Mouse (Mus musculus): ENCODE results near the gene Foxn3. TPM values are rescaled to one million over a fixed set of nuclear protein-coding genes. Genes with fewer than 3 reads are reported as not detected.

Foxn3 gene
- total RNA-seq, 2 experiments from 2014 or later = 95.0 to 97.1 TPM

- no peak for DNase-seq (ENCODE audit: low spot score in 2 of 2)
Measured at GRCm38 (mm10) chr12:99527452-99527851, 35.9 kb downstream of the Foxn3 start.

GRCm38 (mm10) chr12:99526571-99527140, 36.7 kb downstream of the Foxn3 start:
- no peak for DNase-seq (ENCODE audit: low spot score in 2 of 2)

GRCm38 (mm10) chr12:99522882-99523281, 40.5 kb downstream of the Foxn3 start:
- no peak for DNase-seq (ENCODE audit: low spot score in 2 of 2)

- DNase-seq (ENCODE audit: low spot score in 2 of 2) = no peak
Measured at GRCm38 (mm10) chr12:99519862-99520261, 43.5 kb downstream of the Foxn3 start.

- DNase-seq (ENCODE audit: low spot score in 2 of 2) = no peak
Measured at GRCm38 (mm10) chr12:99519191-99519614, 44.2 kb downstream of the Foxn3 start.

- no peak for DNase-seq (ENCODE audit: low spot score in 2 of 2)
Measured at GRCm38 (mm10) chr12:99518640-99519039, 44.7 kb downstream of the Foxn3 start.

DNA sequence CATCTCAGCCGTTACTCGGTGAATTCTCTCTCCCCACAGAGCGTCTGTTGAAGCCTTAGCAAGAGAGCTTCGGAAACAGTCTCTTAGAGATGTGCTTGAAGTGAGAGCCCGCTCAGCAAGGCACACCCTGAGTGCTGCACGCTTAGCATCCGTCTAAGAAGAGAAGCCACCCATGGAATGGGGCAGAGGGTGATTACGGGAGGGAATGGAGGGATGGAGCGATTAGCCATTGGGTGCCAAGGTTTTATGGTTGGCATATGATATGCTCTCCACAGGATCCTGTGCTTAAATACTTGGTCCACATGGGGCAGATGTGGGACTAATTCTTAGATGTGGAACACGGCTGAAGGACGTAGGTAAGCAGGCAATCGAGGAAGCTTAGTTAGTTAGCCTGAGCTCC, 45.3 kb downstream of the Foxn3 start:
- DNase-seq (ENCODE audit: low spot score in 2 of 2) = no peak

- no peak for DNase-seq (ENCODE audit: low spot score in 2 of 2)
Measured at GRCm38 (mm10) chr12:99517296-99517695, 46.1 kb downstream of the Foxn3 start.

- DNase-seq (ENCODE audit: low spot score in 2 of 2) = no peak
Measured at GRCm38 (mm10) chr12:99515481-99515880, 47.9 kb downstream of the Foxn3 start.

GRCm38 (mm10) chr12:99511644-99512043, 51.7 kb downstream of the Foxn3 start:
- no peak for DNase-seq (ENCODE audit: low spot score in 2 of 2)

DNA sequence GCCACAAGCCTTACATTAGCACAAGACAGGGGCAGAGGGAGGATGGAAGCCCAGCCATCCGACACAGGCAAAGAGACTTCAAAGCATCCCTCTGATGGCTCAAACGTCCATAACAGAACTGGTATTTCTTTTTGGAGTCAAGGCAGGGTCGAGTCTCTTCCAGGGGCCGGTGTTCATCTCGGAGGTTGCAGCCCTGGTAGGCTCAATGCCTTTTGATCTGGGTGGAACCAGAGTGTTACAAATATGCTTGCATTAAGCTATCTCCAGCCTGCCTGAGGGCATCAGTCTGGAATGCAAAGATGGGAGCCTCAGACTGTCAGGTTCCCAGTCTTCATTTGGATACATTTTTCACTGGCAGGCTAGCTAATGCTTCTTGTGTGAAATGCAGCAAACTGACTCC, 52.6 kb downstream of the Foxn3 start:
- no peak for DNase-seq (ENCODE audit: low spot score in 2 of 2)

GRCm38 (mm10) chr12:99502225-99502624, 61.2 kb downstream of the Foxn3 start:
- DNase-seq (ENCODE audit: low spot score in 2 of 2) = no peak

- DNase-seq (ENCODE audit: low spot score in 2 of 2) = no peak
Measured at GRCm38 (mm10) chr12:99498978-99499694, 64.2 kb downstream of the Foxn3 start.

- DNase-seq (ENCODE audit: low spot score in 2 of 2) = no peak
Measured at GRCm38 (mm10) chr12:99498189-99498977, 65.0 kb downstream of the Foxn3 start.

- DNase-seq (ENCODE audit: low spot score in 2 of 2) = no peak
Measured at GRCm38 (mm10) chr12:99496945-99497344, 66.4 kb downstream of the Foxn3 start.

DNA sequence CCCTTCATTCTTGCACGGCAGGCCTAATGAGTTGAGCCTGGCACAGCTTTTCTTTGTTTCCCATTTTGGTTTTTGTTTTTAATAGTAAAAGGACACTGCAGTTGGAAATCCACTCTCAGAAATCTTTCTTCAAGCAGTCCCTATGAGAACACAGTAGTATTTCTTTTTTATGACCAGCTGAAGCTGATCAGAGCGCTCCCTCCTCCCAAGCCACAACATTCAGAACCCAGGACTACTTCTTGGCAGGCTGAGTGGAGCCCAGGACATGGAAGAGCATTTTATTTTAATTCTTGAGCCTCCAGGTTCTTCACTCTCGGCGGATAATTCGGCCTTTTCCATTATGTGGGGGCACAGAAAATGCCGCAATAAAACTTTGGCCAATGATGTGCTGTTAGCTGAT, 73.2 kb downstream of the Foxn3 start:
- DNase-seq (ENCODE audit: low spot score in 2 of 2) = no peak

GRCm38 (mm10) chr12:99489001-99489592, 74.3 kb downstream of the Foxn3 start:
- no peak for DNase-seq (ENCODE audit: low spot score in 2 of 2)

DNA sequence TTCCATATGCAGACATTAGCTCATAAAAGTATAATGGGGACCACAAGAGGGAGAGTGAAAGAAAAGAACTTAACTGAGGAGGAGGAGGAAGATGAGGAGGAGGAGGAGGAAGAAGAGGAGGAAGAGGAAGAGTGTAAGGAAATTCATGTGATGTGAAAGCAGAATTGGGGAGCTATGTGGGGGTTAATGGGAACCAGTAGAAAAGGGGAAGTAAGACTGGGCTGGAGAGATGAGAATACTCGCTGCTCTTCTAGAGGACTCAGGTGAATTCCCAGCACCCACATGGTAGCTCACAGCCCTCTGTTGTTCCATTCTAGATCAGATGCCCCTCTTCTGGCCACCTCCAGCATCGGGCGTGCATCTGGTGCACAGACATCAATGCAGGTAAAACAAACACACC, 83.0 kb downstream of the Foxn3 start:
- no peak for DNase-seq (ENCODE audit: low spot score in 2 of 2)

DNA sequence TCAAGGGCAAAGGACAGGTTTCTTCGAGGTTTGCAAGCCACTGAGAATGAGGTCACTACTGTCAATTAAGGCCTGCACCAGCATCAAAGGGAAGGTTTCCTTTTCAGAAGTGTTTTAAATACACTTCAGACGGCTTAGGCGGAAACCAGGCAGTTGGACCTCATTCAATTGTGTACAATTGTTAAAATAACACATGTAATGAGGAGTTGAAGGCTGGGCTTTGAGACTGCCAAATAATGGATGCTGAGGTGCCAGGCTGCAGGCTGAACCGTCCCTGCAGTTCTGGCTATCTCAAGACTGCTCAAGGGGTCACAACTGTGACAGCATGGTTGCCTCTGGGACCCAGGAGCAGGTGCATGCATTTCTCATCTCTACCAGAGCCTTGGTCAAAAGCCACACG, 89.2 kb downstream of the Foxn3 start:
- DNase-seq (ENCODE audit: low spot score in 2 of 2) = no peak

DNA sequence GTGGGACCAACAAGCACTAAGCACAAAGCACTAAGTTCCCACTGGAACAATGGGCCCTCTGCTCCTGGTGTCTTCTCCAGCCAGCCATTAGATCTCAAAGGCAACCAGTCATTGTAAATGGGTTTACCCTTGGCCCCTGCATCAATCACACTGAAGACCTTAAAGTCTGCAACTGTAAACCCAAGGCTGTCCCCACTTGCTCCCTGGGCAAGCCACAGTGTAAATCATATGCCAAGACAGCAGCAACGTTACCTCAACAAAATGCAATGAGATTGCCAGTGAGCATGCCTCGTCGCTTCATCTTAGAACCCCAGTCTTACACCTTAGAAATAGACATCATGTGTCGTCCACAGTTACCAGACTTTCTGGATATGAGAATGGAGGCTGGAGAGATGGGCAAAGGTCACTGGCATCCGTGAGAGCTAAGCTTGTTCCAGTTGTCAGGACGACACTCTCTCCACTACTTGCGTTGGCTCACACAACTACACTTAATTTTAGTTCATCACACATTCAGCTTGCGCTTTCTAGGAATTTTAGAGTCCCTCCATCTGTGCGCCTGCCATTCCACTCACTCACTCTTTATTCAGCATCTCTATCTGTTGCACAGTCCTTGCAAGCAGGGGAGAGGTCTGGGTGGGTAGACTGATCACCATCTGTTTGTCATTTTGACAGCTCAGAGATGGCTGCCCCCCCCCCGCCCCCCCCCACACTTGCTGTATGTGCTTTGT, 89.8 kb downstream of the Foxn3 start:
- no peak for DNase-seq (ENCODE audit: low spot score in 2 of 2)

GRCm38 (mm10) chr12:99471431-99471830, 92.0 kb downstream of the Foxn3 start:
- no peak for DNase-seq (ENCODE audit: low spot score in 2 of 2)

Measured in adrenal gland, postnatal 4 days (tissue).